ENCODE assay signal across 30 mouse cellular contexts in genomic region chr6:12082125-12082524, GRCm38 (mm10).
DNase-seq lines count a peak whose midpoint lies in the region; ATAC-seq and TF ChIP-seq lines count a peak whose summit lies in the region.
"Had no signal": no experiment of that assay in that cellular context is flagged by ENCODE, and none has a peak within 500 bp of the region (broad histone marks: within the 10 kb centered on the region; RNA-seq: fewer than 3 reads in every experiment).

No protein-coding gene starts in this region.

- peaks cover 8% of the 10 kb centered on the region; the same call in 1 of the 2 replicates for H3K36me3 ChIP-seq in intestine, embryonic 14.5 days (ENCODE audit: control insufficient read depth, insufficient read depth, low read length)
- H3K36me3 ChIP-seq in intestine, embryonic 16.5 days (ENCODE audit: control insufficient read depth, insufficient read depth, low read length) = no peaks in the 10 kb centered on the region
- no peaks in the 10 kb centered on the region for H3K36me3 ChIP-seq in lung, postnatal 0 days (ENCODE audit: insufficient read depth, low read length)
- no peaks in the 10 kb centered on the region for H3K36me3 ChIP-seq in stomach, embryonic 16.5 days (ENCODE audit: control insufficient read depth, insufficient read depth, low read length)
- H3K36me3 ChIP-seq: hindbrain, embryonic 15.5 days; liver, embryonic 13.5 days; neural tube, embryonic 15.5 days had no signal

- H3K4me2 ChIP-seq in intestine, embryonic 14.5 days (ENCODE audit: low read length) = no peak overlapping the region
- no peak overlapping the region for H3K4me2 ChIP-seq in intestine, embryonic 16.5 days (ENCODE audit: low read depth, low read length)
- H3K4me2 ChIP-seq in lung, postnatal 0 days (replicated peaks; ENCODE audit: low read depth, low read length) = no peak overlapping the region
- H3K4me2 ChIP-seq in stomach, embryonic 16.5 days (ENCODE audit: low read depth, low read length) = no peak overlapping the region
- H3K4me2 ChIP-seq: embryonic facial prominence, embryonic 15.5 days; forebrain, embryonic 13.5 days; heart, embryonic 12.5 days; hindbrain, embryonic 15.5 days; limb, embryonic 15.5 days; liver, embryonic 13.5 days; neural tube, embryonic 15.5 days had no signal

- H3K4me3 ChIP-seq in intestine, embryonic 14.5 days (ENCODE audit: low read depth, low read length) = no peak overlapping the region
- H3K4me3 ChIP-seq in intestine, embryonic 16.5 days (ENCODE audit: low read length) = no peak overlapping the region
- no peak overlapping the region for H3K4me3 ChIP-seq in lung, postnatal 0 days (ENCODE audit: low read depth, low read length)
- H3K4me3 ChIP-seq in stomach, embryonic 16.5 days (replicated peaks; ENCODE audit: low read length) = no peak overlapping the region
- H3K4me3 ChIP-seq: embryonic facial prominence, embryonic 10.5 days; embryonic facial prominence, embryonic 15.5 days; forebrain, embryonic 13.5 days; heart, adult 2 months; heart, embryonic 12.5 days; hindbrain, embryonic 15.5 days; limb, embryonic 10.5 days; limb, embryonic 15.5 days; liver, embryonic 13.5 days; midbrain, embryonic 10.5 days; myocyte; neural tube, embryonic 15.5 days had no signal

- no peak for DNase-seq in intestine, embryonic 14.5 days (ENCODE audit: low spot score)
- no peak for DNase-seq in lung, postnatal 0 days (ENCODE audit: low spot score)
- no peak for DNase-seq in lung, postnatal 25 days (ENCODE audit: low spot score)
- DNase-seq in Muller cell, postnatal 12 days (ENCODE audit: inconsistent ontology term) = peak; percentile 1
- DNase-seq in natural killer cell, adult 2 months (ENCODE audit: low spot score in 2 of 2) = no peak
- DNase-seq: adrenal gland, postnatal 10 days; cerebellum, adult 8-10 months; cerebellum, postnatal 25 days; gastrocnemius, postnatal 36 days; heart, adult 2 months; heart, postnatal 4 days; layer of hippocampus, postnatal 36 days; liver, embryonic 13.5 days; lung, adult 2 months; retina, postnatal 1 day; right cerebral cortex, postnatal 14 days; thymus, adult 2 months; thymus, postnatal 36 days had no signal

- H3K9me3 ChIP-seq in intestine, embryonic 14.5 days (ENCODE audit: control insufficient read depth, low read length) = no peaks in the 10 kb centered on the region
- H3K9me3 ChIP-seq in intestine, embryonic 16.5 days (ENCODE audit: control insufficient read depth, low read length) = no peaks in the 10 kb centered on the region
- no peaks in the 10 kb centered on the region for H3K9me3 ChIP-seq in lung, postnatal 0 days (ENCODE audit: low read length)
- no peaks in the 10 kb centered on the region for H3K9me3 ChIP-seq in stomach, embryonic 16.5 days (replicated peaks; ENCODE audit: control insufficient read depth, low read length)
- H3K9me3 ChIP-seq: embryonic facial prominence, embryonic 10.5 days; embryonic facial prominence, embryonic 15.5 days; forebrain, embryonic 13.5 days; heart, embryonic 12.5 days; hindbrain, embryonic 15.5 days; limb, embryonic 10.5 days; limb, embryonic 15.5 days; liver, embryonic 13.5 days; midbrain, embryonic 10.5 days; neural tube, embryonic 15.5 days had no signal

- TF ChIP-seq EP300 in lung, postnatal 0 days (IDR thresholded peaks at IDR 0.05) = no peak

- ATAC-seq in intestine, embryonic 14.5 days (replicated peaks; ENCODE audit: low FRiP score, low TSS enrichment, low read depth) = no peak
- no peak for ATAC-seq in intestine, embryonic 16.5 days
- ATAC-seq in lung, postnatal 0 days = peak; percentile 8; the same call in 1 of the 2 replicates
- ATAC-seq in stomach, embryonic 16.5 days (ENCODE audit: insufficient read depth, low FRiP score) = no peak
- ATAC-seq: forebrain, embryonic 13.5 days had no signal

- H3K9ac ChIP-seq in intestine, embryonic 14.5 days (ENCODE audit: low read length) = no peak overlapping the region
- H3K9ac ChIP-seq in intestine, embryonic 16.5 days (ENCODE audit: low read depth, low read length) = no peak overlapping the region
- H3K9ac ChIP-seq in lung, postnatal 0 days (replicated peaks; ENCODE audit: low read depth) = no peak overlapping the region
- H3K9ac ChIP-seq in stomach, embryonic 16.5 days (ENCODE audit: low read length) = no peak overlapping the region
- H3K9ac ChIP-seq: embryonic facial prominence, embryonic 15.5 days; forebrain, embryonic 13.5 days; heart, embryonic 12.5 days; hindbrain, embryonic 15.5 days; limb, embryonic 15.5 days; liver, embryonic 13.5 days; neural tube, embryonic 15.5 days had no signal

- 0 out of 2 replicates have a peak, but pooled peaks cover 4% of the 10 kb centered on the region for H3K4me1 ChIP-seq in intestine, embryonic 14.5 days (replicated peaks; ENCODE audit: control insufficient read depth, insufficient read depth, low read length)
- no peaks in the 10 kb centered on the region for H3K4me1 ChIP-seq in intestine, embryonic 16.5 days (ENCODE audit: control insufficient read depth, insufficient read depth, low read length)
- H3K4me1 ChIP-seq in lung, postnatal 0 days (ENCODE audit: insufficient read depth, low read depth, low read length) = no peaks in the 10 kb centered on the region
- H3K4me1 ChIP-seq in stomach, embryonic 16.5 days (ENCODE audit: control insufficient read depth, insufficient read depth, low read length) = 0 out of 2 replicates have a peak, but pooled peaks cover 3% of the 10 kb centered on the region
- H3K4me1 ChIP-seq: embryonic facial prominence, embryonic 10.5 days; embryonic facial prominence, embryonic 15.5 days; heart, embryonic 12.5 days; limb, embryonic 10.5 days; limb, embryonic 15.5 days; midbrain, embryonic 10.5 days; neural tube, embryonic 15.5 days had no signal

- H3K27ac ChIP-seq in intestine, embryonic 14.5 days (ENCODE audit: low read depth) = 0 out of 2 replicates have a peak overlapping the region, but pooled peaks have one; percentile 22
- no peak overlapping the region for H3K27ac ChIP-seq in intestine, embryonic 16.5 days (ENCODE audit: low read length)
- H3K27ac ChIP-seq in lung, postnatal 0 days (ENCODE audit: low read length) = no peak overlapping the region
- peak overlapping the region; percentile 76 for H3K27ac ChIP-seq in stomach, embryonic 16.5 days (ENCODE audit: low read length)
- H3K27ac ChIP-seq: embryonic facial prominence, embryonic 10.5 days; embryonic facial prominence, embryonic 15.5 days; forebrain, embryonic 13.5 days; heart, adult 2 months; hindbrain, embryonic 15.5 days; limb, embryonic 10.5 days; limb, embryonic 15.5 days; liver, embryonic 13.5 days; midbrain, embryonic 10.5 days had no signal

- 64% methylated on average over 2 of the region's 2 CpGs for WGBS in intestine, embryonic 14.5 days
- 57% methylated on average over 2 of the region's 2 CpGs for WGBS in intestine, embryonic 16.5 days
- WGBS in lung, postnatal 0 days = 59% methylated on average over 2 of the region's 2 CpGs
- WGBS in stomach, embryonic 16.5 days = 59% methylated on average over 2 of the region's 2 CpGs

- no peaks in the 10 kb centered on the region for H3K27me3 ChIP-seq in intestine, embryonic 14.5 days (replicated peaks; ENCODE audit: control insufficient read depth, insufficient read depth, low read length)
- H3K27me3 ChIP-seq in intestine, embryonic 16.5 days (replicated peaks; ENCODE audit: control insufficient read depth, insufficient read depth, low read length) = no peaks in the 10 kb centered on the region
- H3K27me3 ChIP-seq in lung, postnatal 0 days (replicated peaks; ENCODE audit: insufficient read depth, low read length) = no peaks in the 10 kb centered on the region
- no peaks in the 10 kb centered on the region for H3K27me3 ChIP-seq in stomach, embryonic 16.5 days (ENCODE audit: control insufficient read depth, insufficient read depth, low read length)
- H3K27me3 ChIP-seq: embryonic facial prominence, embryonic 15.5 days; forebrain, embryonic 13.5 days; heart, embryonic 12.5 days; hindbrain, embryonic 15.5 days; limb, embryonic 15.5 days; liver, embryonic 13.5 days; neural tube, embryonic 15.5 days had no signal

- TF ChIP-seq CTCF in lung, postnatal 0 days (IDR thresholded peaks at IDR 0.05) = no peak

Comparison
In these comparisons a context has a peak if more than half of its experiments do, and no peak if none do; other contexts are left out.
1. H3K27ac ChIP-seq: peak in intestine, embryonic 14.5 days (single experiment) and stomach, embryonic 16.5 days (single experiment); none in intestine, embryonic 16.5 days (single experiment) and lung, postnatal 0 days (single experiment).